Mouse (Mus musculus) T-cell, adult 66 days (primary cell): ENCODE results near the gene Wdr45. TPM values are rescaled to one million over a fixed set of nuclear protein-coding genes. Genes with fewer than 3 reads are reported as not detected.

Experiments
- total RNA-seq, 2 experiments: library from RNA; stranded (reverse); gene quantifications; 3 replicates in 1 of 2; 4 replicates in 1 of 2; pipeline ENCODE4 v1.2.4; 2023

The Wdr45 gene
- 100 to 1,000 TPM in 1 of 2 experiments, 10 to 100 TPM in 1; 96.7 to 116 TPM for total RNA-seq

DNA sequence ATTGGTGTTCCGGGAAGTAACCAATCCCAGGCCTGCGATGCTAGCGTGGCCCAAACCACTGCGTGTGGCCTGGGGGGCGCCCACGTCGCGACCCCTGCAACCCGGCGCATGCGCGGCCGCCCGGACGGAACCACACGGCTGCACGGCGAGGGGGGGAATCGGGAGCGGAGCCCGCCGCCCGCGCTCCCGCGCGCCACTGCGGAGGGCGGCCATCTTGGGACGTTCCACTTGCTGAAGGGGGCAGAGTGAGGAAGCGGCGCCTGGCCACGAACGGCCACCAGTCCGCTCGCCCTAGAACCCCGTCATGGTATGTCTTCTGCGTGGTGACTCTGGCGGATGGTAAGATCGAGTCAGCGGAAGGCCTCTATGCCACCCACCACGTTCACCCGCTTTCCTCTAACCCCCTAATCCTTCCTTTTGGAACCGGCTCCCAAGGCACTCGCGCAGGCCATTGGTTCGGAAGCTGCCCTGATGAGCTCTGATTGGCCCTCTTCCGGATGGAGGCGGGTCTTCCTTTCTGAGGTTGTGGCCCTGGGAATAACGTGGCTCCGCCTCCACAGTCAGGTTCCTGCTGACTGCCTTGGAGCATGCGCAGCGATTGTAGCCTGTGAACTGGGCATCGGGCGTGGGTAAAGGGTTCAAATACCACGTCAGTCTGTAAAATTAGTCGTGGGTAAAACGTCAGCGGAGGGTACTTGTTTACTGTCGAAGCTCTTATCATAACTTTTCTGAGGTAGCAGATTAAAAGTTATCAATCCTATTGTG is at the start of gene Wdr45:
Gene Wdr45 (plus strand): TSS at position 199 of the 765 bp plus-strand sequence.

GRCm38 (mm10) chrX:7670921-7671623 is 43.1 kb upstream of the Wdr45 start, which contains the start of gene Plp2:
TSS of gene Plp2 (minus strand) at chrX:7671390.

DNA sequence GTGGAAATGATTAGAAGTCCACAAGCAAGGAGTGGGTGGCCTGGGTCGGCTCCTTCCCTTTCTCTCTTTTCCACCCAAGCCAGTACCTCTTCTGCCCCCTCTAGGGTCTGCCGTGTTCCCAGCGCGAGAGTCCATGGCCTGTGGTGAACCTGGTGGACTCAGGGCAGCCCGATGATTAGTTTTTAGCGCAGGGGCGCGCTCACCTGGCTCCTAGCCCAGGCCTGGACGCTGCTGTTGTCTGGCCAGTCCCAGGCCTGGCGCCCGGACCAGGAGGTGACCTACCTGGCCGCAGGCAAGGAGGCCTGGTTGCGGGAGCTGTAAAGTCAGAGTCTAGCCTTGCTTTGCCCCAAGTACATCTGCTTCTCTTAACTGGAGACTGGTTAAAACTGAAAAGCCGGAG is 33.3 kb upstream of the Wdr45 start, which contains the start of gene Magix:
Gene Magix (minus strand): TSS at position 388 of the 400 bp plus-strand sequence.

GRCm38 (mm10) chrX:7696954-7697381 is 17.2 kb upstream of the Wdr45 start, which contains the start of gene Gpkow:
TSS of gene Gpkow (plus strand) at chrX:7697131.

GRCm38 (mm10) chrX:7721514-7722281 is 7.6 kb downstream of the Wdr45 start, which contains the start of gene Gm45208:
TSS of gene Gm45208 (plus strand) at chrX:7722245.

GRCm38 (mm10) chrX:7728215-7728921 is 14.2 kb downstream of the Wdr45 start, which contains the start of gene Praf2:
TSS of gene Praf2 (plus strand) at chrX:7728439.

GRCm38 (mm10) chrX:7750432-7751116 is 36.4 kb downstream of the Wdr45 start, which contains the start of gene Ccdc120:
TSS of gene Ccdc120 (minus strand) at chrX:7750905.

GRCm38 (mm10) chrX:7762137-7762920 is 48.2 kb downstream of the Wdr45 start, which contains the start of gene Tfe3:
TSS of gene Tfe3 (plus strand) at chrX:7762560.

Other genes starting within 250 kb of the Wdr45 start
- 10 to 100 TPM; 24.9 to 29.5 TPM for gene Foxp3, start 140.7 kb upstream of the Wdr45 start, total RNA-seq
- gene Ppp1r3f, start 140.1 kb upstream of the Wdr45 start, total RNA-seq = 10 to 100 TPM; 13.8 to 19.6 TPM
- 10 to 100 TPM; 23.3 to 32.6 TPM for gene Ccdc22, start 108.8 kb upstream of the Wdr45 start, total RNA-seq
- gene Cacna1f, start 107.2 kb upstream of the Wdr45 start, total RNA-seq = under 1 TPM in 1 of 2 experiments, not detected in 1; 0.30 TPM
- gene Syp, start 75.9 kb upstream of the Wdr45 start, total RNA-seq = 1 to 10 TPM; 1.2 to 1.3 TPM
- gene Prickle3, start 57.1 kb upstream of the Wdr45 start, total RNA-seq = 10 to 100 TPM; 29.7 to 31.5 TPM
- gene Plp2, start 42.9 kb upstream of the Wdr45 start, total RNA-seq = 10 to 100 TPM; 40.6 to 42.5 TPM
- not detected for gene Magix, start 33.1 kb upstream of the Wdr45 start, total RNA-seq
- 10 to 100 TPM; 46.6 to 47.9 TPM for gene Gpkow, start 17.2 kb upstream of the Wdr45 start, total RNA-seq
- not detected for gene Gm45208, start 7.9 kb downstream of the Wdr45 start, total RNA-seq
- gene Praf2, start 14.1 kb downstream of the Wdr45 start, total RNA-seq = 10 to 100 TPM; 18.8 to 20.1 TPM
- not detected for gene Ccdc120, start 36.6 kb downstream of the Wdr45 start, total RNA-seq
- 10 to 100 TPM; 20.3 to 30.5 TPM for gene Tfe3, start 48.2 kb downstream of the Wdr45 start, total RNA-seq
- gene Gripap1, start 75.4 kb downstream of the Wdr45 start, total RNA-seq = 100 to 1,000 TPM; 164 to 170 TPM
- gene Kcnd1, start 108.0 kb downstream of the Wdr45 start, total RNA-seq = 1 to 10 TPM; 1.4 to 2.0 TPM
- gene Otud5, start 127.0 kb downstream of the Wdr45 start, total RNA-seq = 100 to 1,000 TPM; 176 to 193 TPM
- 100 to 1,000 TPM in 1 of 2 experiments, 10 to 100 TPM in 1; 97.4 to 107 TPM for gene Pim2, start 163.9 kb downstream of the Wdr45 start, total RNA-seq
- gene Slc35a2, start 169.7 kb downstream of the Wdr45 start, total RNA-seq = 10 to 100 TPM; 28.5 to 36.5 TPM
- gene Pqbp1, start 184.9 kb downstream of the Wdr45 start, total RNA-seq = 10 to 100 TPM; 71.1 to 77.5 TPM
- gene Timm17b, start 185.0 kb downstream of the Wdr45 start, total RNA-seq = 10 to 100 TPM; 38.6 to 42.4 TPM
- gene Gm10491, start 193.5 kb downstream of the Wdr45 start, total RNA-seq = not detected
- not detected for gene Gm10490, start 195.2 kb downstream of the Wdr45 start, total RNA-seq
- gene Pcsk1n, start 205.5 kb downstream of the Wdr45 start, total RNA-seq = not detected
- not detected for gene Eras, start 214.3 kb downstream of the Wdr45 start, total RNA-seq
- 10 to 100 TPM; 12.3 to 13.2 TPM for gene Hdac6, start 233.6 kb downstream of the Wdr45 start, total RNA-seq